Mouse (Mus musculus): Measurements from ENCODE around the gene Ccdc27.
A peak's percentile ranks its signal among the peaks of the same experiment; 100 is the strongest.

Gene Ccdc27

GRCm38 (mm10) chr4:154025641-154026440, 16.6 kb downstream of the Ccdc27 start, which contains the start of gene Smim1:
TSS of gene Smim1 (minus strand) at chr4:154026230.
- peak in 1 of 2 experiments; percentile 70 for DNase-seq (ENCODE audit: low spot score in 2 of 2)

- DNase-seq (ENCODE audit: low spot score in 2 of 2) = peak in 1 of 2 experiments; percentile 61
Observed at GRCm38 (mm10) chr4:154024729-154025521, 17.6 kb downstream of the Ccdc27 start.

- peak in 1 of 2 experiments; percentile 52 for DNase-seq (ENCODE audit: low spot score in 2 of 2)
Observed at GRCm38 (mm10) chr4:154023754-154024601, 18.5 kb downstream of the Ccdc27 start.

- no peak for DNase-seq (ENCODE audit: low spot score in 2 of 2)
Observed at GRCm38 (mm10) chr4:154022844-154023243, 19.6 kb downstream of the Ccdc27 start.

GRCm38 (mm10) chr4:154022407-154022806, 20.1 kb downstream of the Ccdc27 start:
- DNase-seq (ENCODE audit: low spot score in 2 of 2) = no peak

GRCm38 (mm10) chr4:154021432-154021831, 21.0 kb downstream of the Ccdc27 start:
- DNase-seq (ENCODE audit: low spot score in 2 of 2) = no peak

- DNase-seq (ENCODE audit: low spot score in 2 of 2) = peak in 1 of 2 experiments; percentile 60
Observed at GRCm38 (mm10) chr4:154019571-154019970, 22.9 kb downstream of the Ccdc27 start.

GRCm38 (mm10) chr4:154015476-154015875, 27.0 kb downstream of the Ccdc27 start:
- DNase-seq (ENCODE audit: low spot score in 2 of 2) = no peak

- DNase-seq (ENCODE audit: low spot score in 2 of 2) = no peak
Observed at GRCm38 (mm10) chr4:154012132-154012882, 30.2 kb downstream of the Ccdc27 start.

- DNase-seq (ENCODE audit: low spot score in 2 of 2) = peak in 1 of 2 experiments; percentile 79
Observed at GRCm38 (mm10) chr4:154011646-154012089, 30.8 kb downstream of the Ccdc27 start, which contains the start of gene Lrrc47. TSS of gene Lrrc47 (plus strand) at chr4:154011731.

GRCm38 (mm10) chr4:154010907-154011645, 31.4 kb downstream of the Ccdc27 start:
- DNase-seq (ENCODE audit: low spot score in 2 of 2) = no peak

- no peak for DNase-seq (ENCODE audit: low spot score in 2 of 2)
Observed at GRCm38 (mm10) chr4:154007759-154008158, 34.7 kb downstream of the Ccdc27 start.

- no peak for DNase-seq (ENCODE audit: low spot score in 2 of 2)
Observed at GRCm38 (mm10) chr4:154006264-154006663, 36.2 kb downstream of the Ccdc27 start.

GRCm38 (mm10) chr4:154005488-154005887, 37.0 kb downstream of the Ccdc27 start:
- DNase-seq (ENCODE audit: low spot score in 2 of 2) = no peak

- DNase-seq (ENCODE audit: low spot score in 2 of 2) = no peak
Observed at GRCm38 (mm10) chr4:153993505-153993904, 49.0 kb downstream of the Ccdc27 start.

GRCm38 (mm10) chr4:153992715-153993114, 49.8 kb downstream of the Ccdc27 start:
- DNase-seq (ENCODE audit: low spot score in 2 of 2) = no peak

- peak in 1 of 2 experiments; percentile 21 for DNase-seq (ENCODE audit: low spot score in 2 of 2)
Observed at GRCm38 (mm10) chr4:153980470-153980869, 62.0 kb downstream of the Ccdc27 start.

GRCm38 (mm10) chr4:153979243-153979642, 63.2 kb downstream of the Ccdc27 start:
- DNase-seq (ENCODE audit: low spot score in 2 of 2) = no peak
